Mouse (Mus musculus) embryonic facial prominence, embryonic 13.5 days (tissue): ENCODE measurements around the gene Cryge. TPM values are rescaled to one million over a fixed set of nuclear protein-coding genes. Genes with fewer than 3 reads are reported as not detected.

Experiments
- ATAC-seq: fragments of 200-750 bp; cut with Nextera tagmentation; 2 replicates; pipeline ENCODE4 v1.8.0; 2017; ENCODE audit warnings: low read depth; ENCODE audit not compliant: insufficient number of reproducible peaks, insufficient read depth, low FRiP score, low TSS enrichment
- H3K27ac ChIP-seq: fragments of 300-500 bp; sonication (generic); 2 replicates; pipeline ENCODE4 v1.5.1; 2015; ENCODE audit warnings: moderate library complexity, mild to moderate bottlenecking, inconsistent platforms
- H3K27me3 ChIP-seq: fragments of 300-500 bp; sonication (generic); 2 replicates; pipeline ENCODE4 v1.6.1; 2015; ENCODE audit warnings: mild to moderate bottlenecking, inconsistent platforms
- H3K36me3 ChIP-seq: fragments of 300-500 bp; sonication (generic); 2 replicates; pipeline ENCODE4 v1.6.1; 2015; ENCODE audit warnings: mild to moderate bottlenecking, inconsistent platforms
- H3K4me1 ChIP-seq: fragments of 300-500 bp; sonication (generic); 2 replicates; pipeline ENCODE4 v1.6.1; 2015; ENCODE audit warnings: inconsistent platforms
- H3K4me2 ChIP-seq: fragments of 300-500 bp; sonication (generic); 2 replicates; pipeline ENCODE4 v1.6.1; 2015; ENCODE audit warnings: moderate library complexity, mild to moderate bottlenecking, inconsistent platforms
- H3K4me3 ChIP-seq: fragments of 300-500 bp; sonication (generic); 2 replicates; pipeline ENCODE4 v1.5.1; 2015; ENCODE audit warnings: mild to moderate bottlenecking, inconsistent platforms
- H3K9ac ChIP-seq: fragments of 300-500 bp; sonication (generic); 2 replicates; pipeline ENCODE4 v1.6.1; 2015; ENCODE audit warnings: mild to moderate bottlenecking, inconsistent platforms
- H3K9me3 ChIP-seq: fragments of 300-500 bp; sonication (generic); 2 replicates; pipeline ENCODE4 v1.6.1; 2016; ENCODE audit warnings: inconsistent platforms
- WGBS: fragments of 180-500 bp; shearing (Covaris S2); methylation state at CpG from one replicate; pipeline ENCODE4 v1.1.7; 2015; ENCODE audit warnings: mixed read lengths; 5-methylcytosine and 5-hydroxymethylcytosine counted together
- polyA plus RNA-seq: library from polyadenylated mRNA; unstranded; fragments of >200 nt; fragmentation: Nextera tagmentation; extraction: Ambion mirVana; gene quantifications from 2 replicates; pipeline ENCODE4 v1.2.1, GENCODE M21; 2015

The Cryge gene
- polyA plus RNA-seq, 1 experiment from 2014 or later, result not detected

DNA sequence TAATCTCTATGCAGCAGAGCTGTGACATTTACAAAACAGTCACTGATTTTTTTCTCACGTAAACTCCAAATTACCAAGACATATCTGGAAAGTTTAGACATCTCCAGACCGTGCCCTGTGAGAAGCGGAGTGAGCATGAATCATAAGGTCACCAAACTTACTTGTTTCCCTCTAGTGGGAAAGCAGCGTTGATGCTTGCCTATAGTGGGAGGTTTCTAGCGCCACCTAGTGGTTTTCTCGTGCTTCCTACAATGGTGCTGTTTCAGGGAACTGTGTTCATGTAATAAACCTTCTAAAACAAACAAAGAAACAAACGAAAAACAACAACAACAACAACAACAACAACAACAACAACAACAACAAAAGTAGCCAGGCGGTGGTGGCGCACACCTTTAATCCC is 40.8 kb downstream of the Cryge start:
- Histone ChIP-seq H3K9me3 (no peaks in the 10 kb centered on the region), H3K4me1 (no peaks in the 10 kb centered on the region), H3K4me3 (no peak overlapping the region), H3K27ac (no peak overlapping the region), H3K36me3 (no peaks in the 10 kb centered on the region), H3K9ac (no peak overlapping the region), H3K27me3 (no peaks in the 10 kb centered on the region), H3K4me2 (no peak overlapping the region)
- no peak for ATAC-seq
- WGBS, result 14% methylated on average over 9 of the region's 9 CpGs

DNA sequence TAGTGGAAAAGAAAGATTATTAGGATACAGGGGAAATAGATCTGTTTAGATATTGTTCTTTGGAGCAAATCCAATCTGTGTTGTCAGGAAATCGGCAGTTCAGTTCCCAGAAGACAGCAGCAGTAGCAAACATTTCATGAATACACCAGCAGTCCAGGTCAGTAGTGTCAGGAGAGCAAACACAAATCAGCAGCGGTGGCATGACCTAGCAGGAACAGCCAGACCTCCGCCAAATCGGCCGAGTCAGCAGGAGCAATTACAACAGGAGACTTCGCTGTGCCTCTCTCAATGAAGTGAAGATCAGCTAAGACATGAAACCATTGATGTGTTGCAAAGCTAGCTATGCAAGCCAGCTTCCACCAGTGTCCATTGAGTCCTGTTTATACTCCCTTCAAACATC is 45.4 kb downstream of the Cryge start:
- Histone ChIP-seq H3K9ac (no peak overlapping the region), H3K4me2 (no peak overlapping the region), H3K4me3 (no peak overlapping the region), H3K27me3 (no peaks in the 10 kb centered on the region), H3K36me3 (no peaks in the 10 kb centered on the region), H3K9me3 (no peaks in the 10 kb centered on the region), H3K27ac (no peak overlapping the region), H3K4me1 (no peaks in the 10 kb centered on the region)
- ATAC-seq, result no peak
- 91% methylated on average over 6 of the region's 6 CpGs for WGBS

DNA sequence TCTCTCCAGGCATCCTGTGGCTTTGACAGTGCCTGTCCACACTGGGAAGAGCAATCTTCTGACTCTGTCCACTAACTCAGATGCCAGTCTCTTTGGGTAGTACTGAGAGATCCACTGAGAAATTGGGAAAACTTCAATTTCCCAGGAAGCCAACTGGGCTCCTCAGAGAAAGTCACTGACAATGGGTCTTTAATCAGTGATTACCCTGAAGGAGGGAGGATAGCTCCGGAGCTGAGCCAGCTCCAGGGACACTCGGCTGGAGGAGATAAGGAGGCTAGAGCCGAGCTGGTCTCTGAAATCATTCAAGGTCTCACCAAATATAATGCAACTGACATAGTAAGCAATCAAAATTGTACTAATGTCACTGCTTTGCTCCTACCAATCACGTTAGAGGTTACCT is 46.4 kb downstream of the Cryge start:
- ATAC-seq, result no peak
- H3K27me3 ChIP-seq, result no peaks in the 10 kb centered on the region
- H3K27ac ChIP-seq, result no peak overlapping the region
- WGBS, result 79% methylated on average over 4 of the region's 4 CpGs
- H3K4me2 ChIP-seq, result no peak overlapping the region
- no peak overlapping the region for H3K9ac ChIP-seq
- H3K36me3 ChIP-seq, result no peaks in the 10 kb centered on the region
- H3K4me1 ChIP-seq, result no peaks in the 10 kb centered on the region
- H3K4me3 ChIP-seq, result no peak overlapping the region
- H3K9me3 ChIP-seq, result no peaks in the 10 kb centered on the region

Other genes starting within 250 kb of the Cryge start
- gene Plekhm3, start 94.3 kb downstream of the Cryge start, polyA plus RNA-seq, result 8.6 and 8.7 TPM in 2 replicates
- gene Akr1cl, start 18.4 kb downstream of the Cryge start, polyA plus RNA-seq, result 0.29 TPM in 1 of 2 replicates, not detected in the other
- gene Crygd, start 12.3 kb upstream of the Cryge start, polyA plus RNA-seq, result not detected in 2 replicates
- gene Crygc, start 22.5 kb upstream of the Cryge start, polyA plus RNA-seq, result not detected in 2 replicates
- 0.76 and 0.94 TPM in 2 replicates for gene Crygb, start 31.1 kb upstream of the Cryge start, polyA plus RNA-seq
- gene Cryga, start 52.2 kb upstream of the Cryge start, polyA plus RNA-seq, result not detected in 2 replicates
- gene Gm28845, start 68.4 kb upstream of the Cryge start, polyA plus RNA-seq, result not detected in 2 replicates
- 0.15 and 0.80 TPM in 2 replicates for gene D630023F18Rik, start 72.1 kb upstream of the Cryge start, polyA plus RNA-seq
- gene Idh1, start 135.4 kb upstream of the Cryge start, polyA plus RNA-seq, result 148 and 152 TPM in 2 replicates
- gene Pikfyve, start 135.5 kb upstream of the Cryge start, polyA plus RNA-seq, result 11.2 and 12.0 TPM in 2 replicates
- 0.27 and 0.48 TPM in 2 replicates for gene Pth2r, start 230.9 kb upstream of the Cryge start, polyA plus RNA-seq